Mouse (Mus musculus): ENCODE results near the gene Map3k12. TPM values are rescaled to one million over a fixed set of nuclear protein-coding genes. Genes with fewer than 3 reads are reported as not detected.

Gene Map3k12
- total RNA-seq, 2 experiments from 2014 or later, result 93.0 to 95.6 TPM

GRCm38 (mm10) chr15:102524892-102525485 is 8.1 kb upstream of the Map3k12 start, which contains the start of gene Npff:
Gene Npff, minus strand, starts transcription at chr15:102524942.
- intact Hi-C loops (cut with DNase I), result no loop called here
- peak; percentile 70 to 80 for DNase-seq (ENCODE audit: extremely low spot score in 1 of 2, low spot score in 2 of 2)

- DNase-seq (ENCODE audit: extremely low spot score in 1 of 2, low spot score in 2 of 2), result no peak
- intact Hi-C loops (cut with DNase I), result no loop called here
Observed at GRCm38 (mm10) chr15:102521480-102521879, 4.6 kb upstream of the Map3k12 start.

- intact Hi-C loops (cut with DNase I), result no loop called here
- DNase-seq (ENCODE audit: extremely low spot score in 1 of 2, low spot score in 2 of 2), result no peak
Observed at GRCm38 (mm10) chr15:102520416-102520815, 3.6 kb upstream of the Map3k12 start.

GRCm38 (mm10) chr15:102519211-102520141 is 2.6 kb upstream of the Map3k12 start:
- no peak for DNase-seq (ENCODE audit: extremely low spot score in 1 of 2, low spot score in 2 of 2)
- intact Hi-C loops (cut with DNase I), result no loop called here

- intact Hi-C loops (cut with DNase I), result no loop called here
- no peak for DNase-seq (ENCODE audit: extremely low spot score in 1 of 2, low spot score in 2 of 2)
Observed at GRCm38 (mm10) chr15:102518859-102519201, 2.0 kb upstream of the Map3k12 start.

GRCm38 (mm10) chr15:102517976-102518858 is 1.4 kb upstream of the Map3k12 start, which contains the start of gene Tarbp2:
Gene Tarbp2, plus strand, starts transcription at chr15:102518192.
- DNase-seq (ENCODE audit: extremely low spot score in 1 of 2, low spot score in 2 of 2), result peak; percentile 100
- intact Hi-C loops (cut with DNase I), result no loop called here

- intact Hi-C loops (cut with DNase I), result no loop called here
- no peak for DNase-seq (ENCODE audit: extremely low spot score in 1 of 2, low spot score in 2 of 2)
Observed at GRCm38 (mm10) chr15:102517631-102517975, 739 bp upstream of the Map3k12 start.

- intact Hi-C loops (cut with DNase I), result no loop called here
- DNase-seq (ENCODE audit: extremely low spot score in 1 of 2, low spot score in 2 of 2), result peak in 1 of 2 experiments; percentile 55
Observed at GRCm38 (mm10) chr15:102516293-102516692, 571 bp downstream of the Map3k12 start.

GRCm38 (mm10) chr15:102515791-102516190 is 1.1 kb downstream of the Map3k12 start:
- intact Hi-C loops (cut with DNase I), result no loop called here
- DNase-seq (ENCODE audit: extremely low spot score in 1 of 2, low spot score in 2 of 2), result no peak

GRCm38 (mm10) chr15:102515261-102515660 is 1.6 kb downstream of the Map3k12 start:
- DNase-seq (ENCODE audit: extremely low spot score in 1 of 2, low spot score in 2 of 2), result no peak
- intact Hi-C loops (cut with DNase I), result no loop called here

GRCm38 (mm10) chr15:102513004-102513403 is 3.9 kb downstream of the Map3k12 start:
- DNase-seq (ENCODE audit: extremely low spot score in 1 of 2, low spot score in 2 of 2), result no peak
- intact Hi-C loops (cut with DNase I), result no loop called here

GRCm38 (mm10) chr15:102512471-102512870 is 4.4 kb downstream of the Map3k12 start:
- intact Hi-C loops (cut with DNase I), result no loop called here
- no peak for DNase-seq (ENCODE audit: extremely low spot score in 1 of 2, low spot score in 2 of 2)

GRCm38 (mm10) chr15:102512010-102512409 is 4.9 kb downstream of the Map3k12 start:
- no peak for DNase-seq (ENCODE audit: extremely low spot score in 1 of 2, low spot score in 2 of 2)
- intact Hi-C loops (cut with DNase I), result no loop called here

- intact Hi-C loops (cut with DNase I), result no loop called here
- DNase-seq (ENCODE audit: extremely low spot score in 1 of 2, low spot score in 2 of 2), result no peak
Observed at GRCm38 (mm10) chr15:102511285-102511833, 5.5 kb downstream of the Map3k12 start.

- peak; percentile 90 to 97 for DNase-seq (ENCODE audit: extremely low spot score in 1 of 2, low spot score in 2 of 2)
- intact Hi-C loops (cut with DNase I), result no loop called here
Observed at GRCm38 (mm10) chr15:102510590-102511284, 6.1 kb downstream of the Map3k12 start.

- intact Hi-C loops (cut with DNase I), result no loop called here
- no peak for DNase-seq (ENCODE audit: extremely low spot score in 1 of 2, low spot score in 2 of 2)
Observed at GRCm38 (mm10) chr15:102510110-102510509, 6.8 kb downstream of the Map3k12 start.

- intact Hi-C loops (cut with DNase I), result loop anchor here (5.0 kb wide), 1 partner anchor 36 kb away; the partner anchor contains the start of gene Pcbp2
- DNase-seq (ENCODE audit: extremely low spot score in 1 of 2, low spot score in 2 of 2), result no peak
Observed at GRCm38 (mm10) chr15:102508336-102508735, 8.5 kb downstream of the Map3k12 start.

- intact Hi-C loops (cut with DNase I), result loop anchor here (5.0 kb wide), 1 partner anchor 35 kb away; the partner anchor contains the start of gene Pcbp2
- no peak for DNase-seq (ENCODE audit: extremely low spot score in 1 of 2, low spot score in 2 of 2)
Observed at GRCm38 (mm10) chr15:102507561-102507960, 9.3 kb downstream of the Map3k12 start.

All from left cerebral cortex, postnatal 10 days (tissue).